Mouse (Mus musculus) testis, adult 2 months (tissue): ENCODE measurements around the gene S100a11.

Experiments used
- CTCF ChIP-seq: fragments of 200-500 bp; IDR thresholded peaks from 2 replicates; pipeline ENCODE4 v1.5.1; 2012; ENCODE audit warnings: low read depth, mild to moderate bottlenecking, inconsistent platforms, low read length, moderate library complexity; ENCODE audit not compliant: control insufficient read depth, insufficient read depth, insufficient replicate concordance
- POLR2A ChIP-seq: fragments of 200-500 bp; IDR thresholded peaks from 2 replicates; pipeline ENCODE4 v1.6.1; 2012; ENCODE audit warnings: low read depth, mild to moderate bottlenecking, inconsistent platforms, low read length, moderate library complexity; ENCODE audit not compliant: control insufficient read depth

DNA sequence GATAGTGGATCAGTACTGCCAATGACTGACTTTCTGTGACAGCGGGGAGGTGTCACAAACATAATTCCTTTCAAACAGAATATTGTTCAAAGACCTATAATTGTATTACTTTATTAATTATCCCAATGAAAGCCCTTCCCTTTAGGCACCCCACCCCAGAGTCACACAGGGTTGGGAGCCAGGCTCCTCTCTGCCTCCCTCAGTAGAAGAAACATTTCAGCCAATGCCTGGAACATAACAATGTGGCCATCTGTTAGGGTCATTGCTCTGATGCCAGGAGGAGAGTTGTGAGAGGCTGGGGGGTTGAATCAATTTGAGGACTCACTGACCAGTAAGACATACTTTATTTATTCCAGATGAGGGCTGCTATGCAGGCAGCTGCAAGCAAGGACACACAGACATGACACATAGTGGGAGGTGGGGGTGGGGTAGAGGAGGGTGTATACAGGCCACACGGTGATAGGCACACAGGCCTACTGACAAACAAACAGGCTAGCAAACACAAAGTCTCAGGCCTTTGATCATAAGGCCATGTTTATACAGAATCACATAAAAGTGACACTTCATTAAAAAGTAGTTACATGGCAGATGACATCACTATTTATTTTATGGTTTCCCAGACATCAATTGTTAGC is 38.2 kb upstream of the S100a11 start:
- TF ChIP-seq POLR2A, result no peak
- no peak for TF ChIP-seq CTCF
